Mouse (Mus musculus) heart, embryonic 14.5 days (tissue): ENCODE measurements around the gene Tmem54. TPM values are rescaled to one million over a fixed set of nuclear protein-coding genes. Genes with fewer than 3 reads are reported as not detected.

Source experiments
- ATAC-seq: fragments of 200-750 bp; cut with Nextera tagmentation; 2 replicates; pipeline ENCODE4 v1.8.0; 2017; ENCODE audit warnings: low read depth, moderate TSS enrichment; ENCODE audit not compliant: insufficient number of reproducible peaks, insufficient read depth, low FRiP score
- H3K27ac ChIP-seq, 2 experiments: fragments of 200-500 bp in 1 of 2; fragments of 300-500 bp in 1 of 2; sonication (generic) in 1 of 2; replicated peaks in 1 of 2; 2 replicates each; pipeline ENCODE4 v1.5.1; 2012 to 2014; ENCODE audit warnings: low read depth in 2 of 2, low read length in 2 of 2, control low read depth in 1 of 2, mild to moderate bottlenecking in 1 of 2, mixed read lengths in 1 of 2; ENCODE audit not compliant: control insufficient read depth in 1 of 2, insufficient read depth in 1 of 2
- H3K27me3 ChIP-seq: fragments of 300-500 bp; sonication (generic); 2 replicates; pipeline ENCODE4 v1.6.1; 2014; ENCODE audit warnings: mild to moderate bottlenecking, low read length, control low read depth; ENCODE audit not compliant: control insufficient read depth, insufficient read depth
- H3K36me3 ChIP-seq: fragments of 300-500 bp; sonication (generic); 2 replicates; pipeline ENCODE4 v1.6.1; 2014; ENCODE audit warnings: mild to moderate bottlenecking, control low read depth, low read length, mixed read lengths; ENCODE audit not compliant: control insufficient read depth, insufficient read depth
- H3K4me1 ChIP-seq, 2 experiments: fragments of 200-500 bp in 1 of 2; fragments of 300-500 bp in 1 of 2; sonication (generic) in 1 of 2; 2 replicates each; pipeline ENCODE4 v1.6.1; 2012 to 2014; ENCODE audit warnings: low read length in 2 of 2, control low read depth in 1 of 2, mixed read lengths in 1 of 2; ENCODE audit not compliant: control insufficient read depth in 2 of 2, insufficient read depth in 2 of 2
- H3K4me2 ChIP-seq: fragments of 300-500 bp; sonication (generic); 2 replicates; pipeline ENCODE4 v1.6.1; 2014; ENCODE audit warnings: mild to moderate bottlenecking, low read length
- H3K4me3 ChIP-seq, 2 experiments: fragments of 200-500 bp in 1 of 2; fragments of 300-500 bp in 1 of 2; sonication (generic) in 1 of 2; 2 replicates each; pipeline ENCODE4 v1.5.1; 2012 to 2014; ENCODE audit warnings: low read length in 2 of 2, mild to moderate bottlenecking in 2 of 2, control low read depth in 1 of 2, low read depth in 1 of 2, moderate library complexity in 1 of 2; ENCODE audit not compliant: control insufficient read depth in 1 of 2, insufficient read depth in 1 of 2
- H3K9ac ChIP-seq: fragments of 300-500 bp; sonication (generic); 2 replicates; pipeline ENCODE4 v1.6.1; 2014; ENCODE audit warnings: mild to moderate bottlenecking, low read length
- H3K9me3 ChIP-seq: fragments of 300-500 bp; sonication (generic); 2 replicates; pipeline ENCODE4 v1.6.1; 2016; ENCODE audit warnings: low read length, control low read depth; ENCODE audit not compliant: control insufficient read depth
- WGBS: fragments of 180-500 bp; shearing (Covaris S2); extraction: QIAGEN DNeasy Blood & Tissue Kit; methylation state at CpG from one replicate; pipeline ENCODE4 v1.1.7; 2014; 5-methylcytosine and 5-hydroxymethylcytosine counted together
- polyA plus RNA-seq: library from polyadenylated mRNA; unstranded; fragments of >200 nt; fragmentation: Nextera tagmentation; extraction: Ambion mirVana; gene quantifications from 2 replicates; pipeline ENCODE4 v1.2.1, GENCODE M21; 2014

Gene Tmem54
- polyA plus RNA-seq, 1 experiment from 2014 or later, result not detected

DNA sequence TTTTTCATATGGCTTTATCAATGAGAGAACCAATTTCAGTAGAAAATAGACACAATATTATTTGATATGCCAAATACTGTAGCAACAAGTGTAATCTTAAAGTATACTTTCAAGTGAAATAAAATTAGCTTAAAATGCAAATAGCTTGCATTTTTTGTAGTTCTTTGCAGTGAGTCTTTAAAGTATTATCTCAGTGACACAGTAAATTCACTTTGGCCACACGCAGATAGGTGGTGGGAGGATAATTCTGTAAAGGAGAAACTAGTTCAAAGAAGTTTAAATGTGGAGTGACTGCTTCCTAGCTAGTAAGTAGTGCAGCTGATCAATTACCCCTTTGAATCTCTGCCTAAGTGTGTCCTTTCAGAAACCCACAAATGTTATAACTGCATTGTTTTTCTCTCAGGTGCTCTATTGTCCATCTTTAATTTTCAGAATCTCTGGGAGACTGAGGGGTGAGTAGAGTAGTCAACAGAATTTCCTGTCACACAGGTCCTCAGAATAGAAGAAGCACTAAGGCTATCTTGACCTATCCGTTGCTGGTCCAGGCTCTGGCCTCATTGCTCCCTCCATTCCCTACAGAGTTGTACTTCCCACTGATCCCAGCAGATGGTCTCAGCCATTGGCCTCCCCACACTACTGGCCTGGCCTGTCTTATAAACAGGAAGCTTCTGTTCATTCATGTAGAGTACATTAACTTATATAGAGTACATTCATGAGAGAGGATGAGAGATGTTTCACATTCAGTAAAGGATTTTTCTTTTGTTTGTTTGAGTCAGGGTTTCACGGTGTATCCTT is 42.9 kb upstream of the Tmem54 start:
- Histone ChIP-seq H3K36me3 (no peaks in the 10 kb centered on the region), H3K4me2 (no peak overlapping the region), H3K4me3 (no peak overlapping the region), H3K4me1 (peaks cover 0 to 10% of the 10 kb centered on the region in 2 experiments; a peak in 2 of 4 replicates), H3K9ac (no peak overlapping the region), H3K27me3 (no peaks in the 10 kb centered on the region), H3K9me3 (no peaks in the 10 kb centered on the region), H3K27ac (no peak overlapping the region)
- WGBS, result 65% methylated on average over 3 of the region's 3 CpGs
- ATAC-seq, result no peak

DNA sequence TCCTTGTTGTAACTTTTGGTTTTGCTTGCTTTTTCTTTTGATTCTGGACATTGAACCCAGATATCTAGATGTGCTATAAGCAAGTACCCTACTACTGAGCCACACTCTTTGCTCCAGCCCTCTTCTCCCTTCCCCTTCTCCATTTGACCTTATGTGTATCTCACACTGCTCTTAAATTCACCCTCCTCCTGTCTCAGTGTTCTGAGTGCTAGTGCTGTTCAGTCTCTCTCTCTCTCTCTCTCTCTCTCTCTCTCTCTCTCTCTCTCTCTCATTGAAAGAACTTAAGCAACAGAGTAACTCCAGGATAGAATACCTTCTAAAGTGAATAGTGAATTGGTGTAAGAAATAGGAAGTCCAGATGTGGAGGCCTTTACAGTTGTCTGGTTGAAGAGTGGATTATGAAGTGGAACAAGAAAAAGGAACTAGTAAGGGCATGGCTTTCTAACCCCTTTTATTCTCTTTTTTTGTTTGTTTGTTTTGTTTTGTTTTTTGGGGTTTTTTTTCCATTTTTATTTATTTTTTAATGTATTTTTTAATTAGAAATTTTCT is 39.6 kb upstream of the Tmem54 start:
- Histone ChIP-seq H3K9me3 (no peaks in the 10 kb centered on the region), H3K4me2 (no peak overlapping the region), H3K9ac (no peak overlapping the region), H3K27me3 (no peaks in the 10 kb centered on the region), H3K36me3 (no peaks in the 10 kb centered on the region), H3K4me1 (no peaks in the 10 kb centered on the region), H3K27ac (no peak overlapping the region), H3K4me3 (no peak overlapping the region)
- ATAC-seq, result no peak

DNA sequence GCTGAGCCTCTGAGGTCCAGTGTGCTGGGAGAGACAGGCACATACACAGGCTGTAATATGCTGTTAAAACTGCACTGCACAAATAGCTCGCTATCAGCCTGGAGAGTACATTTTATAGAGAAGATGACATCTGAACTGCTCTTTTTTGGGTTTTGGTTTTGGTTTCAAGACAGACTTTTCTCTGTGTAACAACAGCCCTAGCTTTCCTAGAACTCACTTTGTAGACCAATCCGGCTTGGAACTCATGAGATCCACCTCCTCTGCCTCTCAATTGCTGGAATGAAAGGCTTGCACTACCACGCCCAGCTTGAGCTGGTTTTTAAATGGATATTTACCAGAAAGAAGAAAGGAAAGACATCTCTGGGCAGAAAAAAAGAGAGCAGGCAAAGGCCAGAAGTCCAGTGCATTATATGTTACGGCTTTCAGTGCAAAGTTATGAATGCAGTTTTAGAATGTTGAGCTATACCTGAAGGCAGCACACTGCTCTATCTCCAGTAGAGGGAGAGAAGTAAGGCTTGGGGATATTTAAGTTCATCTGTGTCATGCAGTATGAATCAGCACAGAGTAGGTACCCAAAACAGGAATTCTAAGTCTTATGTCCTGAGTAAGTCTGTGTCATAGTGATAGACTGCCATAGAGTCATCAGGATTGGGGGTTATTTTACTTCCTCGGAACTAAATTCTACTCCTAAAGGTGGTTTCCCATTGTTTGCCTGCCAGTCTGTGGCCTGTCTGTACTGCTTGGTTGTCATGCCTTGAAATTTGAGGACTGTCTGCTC is 37.5 kb upstream of the Tmem54 start:
- no peak overlapping the region for H3K27ac ChIP-seq
- no peaks in the 10 kb centered on the region for H3K36me3 ChIP-seq
- ATAC-seq, result no peak
- no peaks in the 10 kb centered on the region for H3K27me3 ChIP-seq
- WGBS, result 85% methylated on average over 5 of the region's 5 CpGs
- no peak overlapping the region for H3K4me2 ChIP-seq
- H3K4me1 ChIP-seq, result peaks cover 0 to 7% of the 10 kb centered on the region in 2 experiments; a peak in 2 of 4 replicates
- H3K9me3 ChIP-seq, result no peaks in the 10 kb centered on the region
- H3K9ac ChIP-seq, result no peak overlapping the region
- no peak overlapping the region for H3K4me3 ChIP-seq

DNA sequence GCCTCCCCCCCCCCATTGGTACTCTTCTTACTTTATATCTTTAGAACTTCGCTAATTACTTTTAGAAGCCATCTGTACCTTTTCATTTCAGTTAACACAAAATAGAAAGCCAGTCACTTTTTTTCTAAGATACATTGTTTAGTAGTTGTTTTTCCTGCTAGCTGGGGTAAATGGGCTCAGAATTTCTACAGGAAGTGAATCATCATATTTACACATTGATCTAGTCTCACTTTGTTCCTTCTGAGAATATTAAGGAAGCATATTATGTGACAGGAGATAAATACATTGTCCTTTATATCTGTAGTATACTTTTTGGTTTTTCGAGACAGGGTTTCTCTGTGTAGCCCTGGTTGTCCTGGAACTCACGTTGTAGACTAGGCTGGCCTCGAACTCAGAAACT is 36.5 kb upstream of the Tmem54 start:
- ATAC-seq, result no peak
- Histone ChIP-seq H3K27ac (no peak overlapping the region), H3K4me3 (no peak overlapping the region), H3K9me3 (no peaks in the 10 kb centered on the region), H3K9ac (no peak overlapping the region), H3K4me2 (no peak overlapping the region), H3K27me3 (no peaks in the 10 kb centered on the region), H3K4me1 (peaks cover 0 to 7% of the 10 kb centered on the region in 2 experiments; a peak in 2 of 4 replicates), H3K36me3 (peaks cover 6% of the 10 kb centered on the region)
- 89% methylated on average over 4 of the region's 4 CpGs for WGBS

DNA sequence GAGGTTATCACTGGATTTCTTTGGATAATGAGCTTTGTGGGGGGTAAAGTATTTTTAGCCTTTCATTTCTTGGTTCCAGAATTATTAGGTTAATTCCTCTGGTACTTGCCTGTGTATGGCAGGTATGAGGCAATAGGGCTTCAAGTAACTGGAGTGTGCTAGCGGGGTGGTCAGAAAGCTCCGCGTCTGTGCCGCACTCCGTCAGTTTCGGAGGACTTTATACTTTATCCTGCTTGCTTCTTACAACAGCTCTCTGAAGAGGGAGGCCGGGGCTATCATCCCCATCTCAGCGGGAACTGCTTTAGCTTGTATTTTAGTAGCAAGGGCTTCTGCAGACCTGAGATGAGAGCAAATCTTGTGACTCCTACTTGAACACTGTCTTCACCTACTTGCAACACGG is 26.2 kb upstream of the Tmem54 start:
- no peak overlapping the region for H3K9ac ChIP-seq
- ATAC-seq, result no peak
- peaks cover 7% of the 10 kb centered on the region; the same call in 1 of the 2 replicates for H3K9me3 ChIP-seq
- WGBS, result 84% methylated on average over 9 of the region's 9 CpGs
- H3K27ac ChIP-seq, result no peak overlapping the region
- no peaks in the 10 kb centered on the region for H3K27me3 ChIP-seq
- H3K4me3 ChIP-seq, result no peak overlapping the region
- peaks cover 86% of the 10 kb centered on the region for H3K36me3 ChIP-seq
- no peak overlapping the region for H3K4me2 ChIP-seq
- H3K4me1 ChIP-seq, result peaks cover 4 to 6% of the 10 kb centered on the region in 2 experiments; a peak in 1 of 4 replicates

DNA sequence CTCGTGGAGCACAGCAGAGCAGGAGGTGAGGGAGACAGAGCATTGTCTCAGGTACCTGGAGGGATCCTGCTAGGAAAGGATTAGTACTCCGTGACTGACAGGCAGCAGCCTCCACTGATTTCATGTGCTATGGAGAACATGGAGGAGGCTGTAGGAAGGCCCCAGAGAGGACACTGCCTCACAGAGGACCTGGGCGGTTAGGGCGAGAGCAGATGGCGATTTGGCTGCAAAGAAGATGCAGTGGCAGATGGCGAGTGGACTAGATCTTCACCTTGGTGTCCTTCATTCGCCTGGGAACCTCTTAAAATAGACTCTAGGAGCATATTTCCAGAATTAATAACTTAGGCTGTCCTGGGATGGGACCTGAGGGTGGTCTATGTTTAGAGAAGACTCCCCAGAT is 24.3 kb upstream of the Tmem54 start:
- H3K4me1 ChIP-seq, result peaks cover 4 to 6% of the 10 kb centered on the region in 2 experiments; a peak in 1 of 4 replicates
- H3K36me3 ChIP-seq, result peaks cover 80% of the 10 kb centered on the region
- ATAC-seq, result no peak
- 80% methylated on average over 7 of the region's 7 CpGs for WGBS
- H3K27ac ChIP-seq, result no peak overlapping the region
- H3K4me3 ChIP-seq, result no peak overlapping the region
- no peak overlapping the region for H3K4me2 ChIP-seq
- no peaks in the 10 kb centered on the region for H3K27me3 ChIP-seq
- peaks cover 7% of the 10 kb centered on the region; the same call in 1 of the 2 replicates for H3K9me3 ChIP-seq
- no peak overlapping the region for H3K9ac ChIP-seq

DNA sequence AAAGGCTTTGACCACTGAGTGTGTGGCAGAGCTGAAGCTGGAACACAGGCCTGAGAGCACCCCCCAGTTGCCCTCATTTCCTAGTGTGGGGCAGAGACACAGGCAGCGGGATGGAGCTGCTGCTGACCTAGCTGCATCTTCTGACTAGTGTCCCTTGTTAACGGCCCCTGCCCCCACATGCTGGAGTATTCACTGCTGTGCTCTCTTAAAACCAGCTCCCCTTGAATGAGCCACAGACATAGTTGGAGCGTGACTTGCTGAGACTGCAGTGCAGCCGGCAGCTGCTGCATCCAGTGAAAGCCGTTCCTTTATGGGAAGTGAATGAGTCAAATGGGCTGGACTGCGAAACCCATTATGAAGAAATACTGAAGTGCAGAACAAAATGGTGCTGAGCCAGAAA is 23.8 kb upstream of the Tmem54 start:
- peaks cover 7% of the 10 kb centered on the region; the same call in 1 of the 2 replicates for H3K9me3 ChIP-seq
- ATAC-seq, result no peak
- peaks cover 75% of the 10 kb centered on the region for H3K36me3 ChIP-seq
- H3K27ac ChIP-seq, result no peak overlapping the region
- no peak overlapping the region for H3K4me3 ChIP-seq
- H3K27me3 ChIP-seq, result no peaks in the 10 kb centered on the region
- no peak overlapping the region for H3K4me2 ChIP-seq
- peaks cover 4 to 6% of the 10 kb centered on the region in 2 experiments; a peak in 1 of 4 replicates for H3K4me1 ChIP-seq
- 89% methylated on average over 6 of the region's 6 CpGs for WGBS
- H3K9ac ChIP-seq, result no peak overlapping the region
